Mouse (Mus musculus): Measurements from ENCODE around the gene Grwd1. TPM values are rescaled to one million over a fixed set of nuclear protein-coding genes. Genes with fewer than 3 reads are reported as not detected.

Gene Grwd1
- polyA plus RNA-seq, 1 experiment from 2014 or later, result 87.9 TPM

- peak within 1 kb of the TSS; percentile 70 for H3K4me3 ChIP-seq (ENCODE audit: low read length)
- H3K36me3 ChIP-seq (ENCODE audit: insufficient read depth, low read length), result no peaks in the 10 kb centered on the region; the same call in 1 of the 2 replicates
- H3K9ac ChIP-seq (replicated peaks; ENCODE audit: low read length), result peak within 1 kb of the TSS; percentile 80
- H3K27me3 ChIP-seq (ENCODE audit: insufficient read depth, low read length), result no peaks in the 10 kb centered on the region
- WGBS, result under 1% methylated on average over 36 of the region's 38 CpGs
- H3K27ac ChIP-seq (ENCODE audit: low read length), result no peak within 1 kb of the TSS
- H3K4me2 ChIP-seq (replicated peaks; ENCODE audit: low read depth, low read length), result peak within 1 kb of the TSS; percentile 94
- H3K4me1 ChIP-seq (ENCODE audit: insufficient read depth, low read length), result peaks cover 30% of the 10 kb centered on the region
- no peaks in the 10 kb centered on the region for H3K9me3 ChIP-seq (ENCODE audit: low read length)
- peak; percentile 16 for ATAC-seq (ENCODE audit: low FRiP score, low TSS enrichment)
These were observed 47.1 kb downstream of the Grwd1 start, which contains the start of gene Lmtk3 for GRCm38 (mm10) chr7:45783511-45784091. Gene Lmtk3 (plus strand): TSS chr7:45783738.

DNA sequence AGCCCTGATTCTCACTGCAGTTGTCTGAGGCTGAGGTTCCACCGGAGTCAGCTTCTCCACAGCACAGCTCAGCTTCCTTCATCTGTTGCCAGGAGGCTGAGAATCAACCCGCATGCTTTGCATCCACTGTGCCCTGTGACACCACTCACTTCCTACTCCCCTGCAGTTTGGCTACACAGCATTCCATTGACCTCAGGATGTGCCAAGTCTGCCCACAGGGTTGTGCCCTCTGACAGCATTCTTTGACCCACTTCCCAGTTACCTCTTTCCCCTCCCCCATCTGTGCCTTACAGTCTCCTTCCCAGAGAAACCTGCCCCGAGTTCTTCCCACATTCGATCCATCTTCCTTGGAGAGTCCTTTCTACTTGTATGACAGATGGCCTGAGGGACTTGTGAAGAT lies 48.5 kb downstream of the Grwd1 start:
- H3K9me3 ChIP-seq (ENCODE audit: low read length), result no peaks in the 10 kb centered on the region
- 63% methylated on average over 4 of the region's 4 CpGs for WGBS
- H3K27ac ChIP-seq (ENCODE audit: low read length), result no peak overlapping the region
- H3K4me3 ChIP-seq (ENCODE audit: low read length), result no peak overlapping the region
- no peak overlapping the region for H3K4me2 ChIP-seq (replicated peaks; ENCODE audit: low read depth, low read length)
- ATAC-seq (ENCODE audit: low FRiP score, low TSS enrichment), result no peak
- no peaks in the 10 kb centered on the region for H3K36me3 ChIP-seq (ENCODE audit: insufficient read depth, low read length)
- no peaks in the 10 kb centered on the region for H3K27me3 ChIP-seq (ENCODE audit: insufficient read depth, low read length)
- H3K9ac ChIP-seq (replicated peaks; ENCODE audit: low read length), result no peak overlapping the region
- peaks cover 30% of the 10 kb centered on the region for H3K4me1 ChIP-seq (ENCODE audit: insufficient read depth, low read length)

GRCm38 (mm10) chr7:45779081-45779641 lies 51.6 kb downstream of the Grwd1 start:
- Histone ChIP-seq H3K4me2 (replicated peaks; ENCODE audit: low read depth, low read length) (peak overlapping the region; percentile 42), H3K27me3 (ENCODE audit: insufficient read depth, low read length) (no peaks in the 10 kb centered on the region), H3K9me3 (ENCODE audit: low read length) (no peaks in the 10 kb centered on the region), H3K36me3 (ENCODE audit: insufficient read depth, low read length) (no peaks in the 10 kb centered on the region), H3K4me3 (ENCODE audit: low read length) (peak overlapping the region; percentile 4; the same call in 1 of the 2 replicates), H3K9ac (replicated peaks; ENCODE audit: low read length) (no peak overlapping the region; the same call in 1 of the 2 replicates), H3K4me1 (ENCODE audit: insufficient read depth, low read length) (peaks cover 11% of the 10 kb centered on the region), H3K27ac (ENCODE audit: low read length) (no peak overlapping the region)
- 17% methylated on average over 22 of the region's 22 CpGs for WGBS
- peak; percentile 39; the same call in 1 of the 2 replicates for ATAC-seq (ENCODE audit: low FRiP score, low TSS enrichment)

- no peak for ATAC-seq (ENCODE audit: low FRiP score, low TSS enrichment)
- no peak overlapping the region for H3K27ac ChIP-seq (ENCODE audit: low read length)
- H3K36me3 ChIP-seq (ENCODE audit: insufficient read depth, low read length), result no peaks in the 10 kb centered on the region
- peaks cover 7% of the 10 kb centered on the region for H3K4me1 ChIP-seq (ENCODE audit: insufficient read depth, low read length)
- H3K27me3 ChIP-seq (ENCODE audit: insufficient read depth, low read length), result no peaks in the 10 kb centered on the region
- H3K9me3 ChIP-seq (ENCODE audit: low read length), result no peaks in the 10 kb centered on the region
- H3K4me3 ChIP-seq (ENCODE audit: low read length), result no peak overlapping the region
- no peak overlapping the region for H3K4me2 ChIP-seq (replicated peaks; ENCODE audit: low read depth, low read length)
- WGBS, result 56% methylated on average over 7 of the region's 7 CpGs
- no peak overlapping the region for H3K9ac ChIP-seq (replicated peaks; ENCODE audit: low read length)
These were observed 55.5 kb downstream of the Grwd1 start for GRCm38 (mm10) chr7:45775237-45775636.

Other genes starting within 250 kb of the Grwd1 start
- not detected in 2 replicates for gene Fgf21, start 215.5 kb downstream of the Grwd1 start, polyA plus RNA-seq (2015; fragmentation: Nextera tagmentation; extraction: Ambion mirVana)
- 0.27 and 0.32 TPM in 2 replicates for gene Fut1, start 213.7 kb downstream of the Grwd1 start, polyA plus RNA-seq (2015; fragmentation: Nextera tagmentation; extraction: Ambion mirVana)
- 0.13 and 0.14 TPM in 2 replicates for gene Izumo1, start 209.1 kb downstream of the Grwd1 start, polyA plus RNA-seq (2015; fragmentation: Nextera tagmentation; extraction: Ambion mirVana)
- 11.6 and 13.0 TPM in 2 replicates for gene Rasip1, start 203.5 kb downstream of the Grwd1 start, polyA plus RNA-seq (2015; fragmentation: Nextera tagmentation; extraction: Ambion mirVana)
- 8.0 and 9.0 TPM in 2 replicates for gene Mamstr, start 191.0 kb downstream of the Grwd1 start, polyA plus RNA-seq (2015; fragmentation: Nextera tagmentation; extraction: Ambion mirVana)
- 0.32 and 0.57 TPM in 2 replicates for gene Fut2, start 164.6 kb downstream of the Grwd1 start, polyA plus RNA-seq (2015; fragmentation: Nextera tagmentation; extraction: Ambion mirVana)
- gene Ntn5, start 146.9 kb downstream of the Grwd1 start, polyA plus RNA-seq (2015; fragmentation: Nextera tagmentation; extraction: Ambion mirVana), result 0.18 and 0.29 TPM in 2 replicates
- 0.22 and 0.24 TPM in 2 replicates for gene Sec1, start 136.5 kb downstream of the Grwd1 start, polyA plus RNA-seq (2015; fragmentation: Nextera tagmentation; extraction: Ambion mirVana)
- 10.7 and 11.6 TPM in 2 replicates for gene Car11, start 131.1 kb downstream of the Grwd1 start, polyA plus RNA-seq (2015; fragmentation: Nextera tagmentation; extraction: Ambion mirVana)
- gene Dbp, start 125.9 kb downstream of the Grwd1 start, polyA plus RNA-seq (2015; fragmentation: Nextera tagmentation; extraction: Ambion mirVana), result 4.1 and 4.3 TPM in 2 replicates
- 1,042 and 1,047 TPM in 2 replicates for gene Rpl18, start 115.5 kb downstream of the Grwd1 start, polyA plus RNA-seq (2015; fragmentation: Nextera tagmentation; extraction: Ambion mirVana)
- 36.2 and 36.7 TPM in 2 replicates for gene Sphk2, start 112.9 kb downstream of the Grwd1 start, polyA plus RNA-seq (2015; fragmentation: Nextera tagmentation; extraction: Ambion mirVana)
- gene Fam83e, start 109.7 kb downstream of the Grwd1 start, polyA plus RNA-seq (2015; fragmentation: Nextera tagmentation; extraction: Ambion mirVana), result 1.1 and 1.2 TPM in 2 replicates
- not detected in 2 replicates for gene Spaca4, start 105.1 kb downstream of the Grwd1 start, polyA plus RNA-seq (2015; fragmentation: Nextera tagmentation; extraction: Ambion mirVana)
- gene Lmtk3, start 47.2 kb downstream of the Grwd1 start, polyA plus RNA-seq (2015; fragmentation: Nextera tagmentation; extraction: Ambion mirVana), result 1.3 and 1.8 TPM in 2 replicates
- gene Sult2b1, start 46.3 kb downstream of the Grwd1 start, polyA plus RNA-seq (2015; fragmentation: Nextera tagmentation; extraction: Ambion mirVana), result 1.9 and 2.5 TPM in 2 replicates
- 125 and 126 TPM in 2 replicates for gene Cyth2, start 16.4 kb downstream of the Grwd1 start, polyA plus RNA-seq (2015; fragmentation: Nextera tagmentation; extraction: Ambion mirVana)
- gene Kcnj14, start 6.2 kb downstream of the Grwd1 start, polyA plus RNA-seq (2015; fragmentation: Nextera tagmentation; extraction: Ambion mirVana), result 1.9 TPM in 2 replicates
- 96.4 and 97.3 TPM in 2 replicates for gene Kdelr1, start 41.8 kb upstream of the Grwd1 start, polyA plus RNA-seq (2015; fragmentation: Nextera tagmentation; extraction: Ambion mirVana)
- 0.19 and 0.25 TPM in 2 replicates for gene Grin2d, start 47.4 kb upstream of the Grwd1 start, polyA plus RNA-seq (2015; fragmentation: Nextera tagmentation; extraction: Ambion mirVana)
- 1.5 and 1.8 TPM in 2 replicates for gene Syngr4, start 65.8 kb upstream of the Grwd1 start, polyA plus RNA-seq (2015; fragmentation: Nextera tagmentation; extraction: Ambion mirVana)
- 7.1 and 8.4 TPM in 2 replicates for gene Tmem143, start 66.0 kb upstream of the Grwd1 start, polyA plus RNA-seq (2015; fragmentation: Nextera tagmentation; extraction: Ambion mirVana)
- 187 and 216 TPM in 2 replicates for gene Emp3, start 90.5 kb upstream of the Grwd1 start, polyA plus RNA-seq (2015; fragmentation: Nextera tagmentation; extraction: Ambion mirVana)
- gene Ccdc114, start 93.1 kb upstream of the Grwd1 start, polyA plus RNA-seq (2015; fragmentation: Nextera tagmentation; extraction: Ambion mirVana), result 11.7 and 11.8 TPM in 2 replicates
- gene Abcc6, start 199.4 kb upstream of the Grwd1 start, polyA plus RNA-seq (2015; fragmentation: Nextera tagmentation; extraction: Ambion mirVana), result 0.66 and 0.87 TPM in 2 replicates
- gene Nomo1, start 202.8 kb upstream of the Grwd1 start, polyA plus RNA-seq (2015; fragmentation: Nextera tagmentation; extraction: Ambion mirVana), result 43.3 and 44.4 TPM in 2 replicates